Mouse (Mus musculus): Measurements from ENCODE around the gene Cdkl2. TPM values are rescaled to one million over a fixed set of nuclear protein-coding genes. Genes with fewer than 3 reads are reported as not detected.

Gene Cdkl2
- polyA plus RNA-seq, 1 experiment from 2014 or later: 1.6 TPM

- Histone ChIP-seq H3K9ac (replicated peaks; ENCODE audit: low read length) (no peak overlapping the region), H3K4me2 (replicated peaks; ENCODE audit: low read depth, low read length) (no peak overlapping the region), H3K4me3 (ENCODE audit: low read length) (no peak overlapping the region), H3K27me3 (ENCODE audit: insufficient read depth, low read length) (no peaks in the 10 kb centered on the region), H3K9me3 (ENCODE audit: low read length) (peaks cover 9% of the 10 kb centered on the region), H3K4me1 (ENCODE audit: insufficient read depth, low read length) (no peaks in the 10 kb centered on the region), H3K27ac (ENCODE audit: low read length) (no peak overlapping the region), H3K36me3 (ENCODE audit: insufficient read depth, low read length) (no peaks in the 10 kb centered on the region)
- 73% methylated on average over 2 of the region's 2 CpGs for WGBS
- peak; percentile 77 for ATAC-seq (ENCODE audit: low FRiP score, low TSS enrichment)
Observed at GRCm38 (mm10) chr5:92003011-92003410, 40.7 kb downstream of the Cdkl2 start.

- Histone ChIP-seq H3K36me3 (ENCODE audit: insufficient read depth, low read length) (no peaks in the 10 kb centered on the region), H3K27ac (ENCODE audit: low read length) (no peak overlapping the region), H3K27me3 (ENCODE audit: insufficient read depth, low read length) (no peaks in the 10 kb centered on the region), H3K9ac (replicated peaks; ENCODE audit: low read length) (no peak overlapping the region), H3K9me3 (ENCODE audit: low read length) (peaks cover 9% of the 10 kb centered on the region), H3K4me1 (ENCODE audit: insufficient read depth, low read length) (no peaks in the 10 kb centered on the region), H3K4me2 (replicated peaks; ENCODE audit: low read depth, low read length) (no peak overlapping the region), H3K4me3 (ENCODE audit: low read length) (no peak overlapping the region)
- ATAC-seq (ENCODE audit: low FRiP score, low TSS enrichment): 0 out of 2 replicates have a peak, but pooled peaks have one; percentile 31
- WGBS: 57% methylated on average over 2 of the region's 2 CpGs
Observed at GRCm38 (mm10) chr5:92000770-92001169, 42.9 kb downstream of the Cdkl2 start.

GRCm38 (mm10) chr5:91994546-91994945 is 49.1 kb downstream of the Cdkl2 start:
- Histone ChIP-seq H3K4me2 (replicated peaks; ENCODE audit: low read depth, low read length) (no peak overlapping the region), H3K4me3 (ENCODE audit: low read length) (no peak overlapping the region), H3K27me3 (ENCODE audit: insufficient read depth, low read length) (no peaks in the 10 kb centered on the region), H3K4me1 (ENCODE audit: insufficient read depth, low read length) (no peaks in the 10 kb centered on the region), H3K9ac (replicated peaks; ENCODE audit: low read length) (no peak overlapping the region), H3K27ac (ENCODE audit: low read length) (no peak overlapping the region), H3K36me3 (ENCODE audit: insufficient read depth, low read length) (no peaks in the 10 kb centered on the region), H3K9me3 (ENCODE audit: low read length) (peaks cover 9% of the 10 kb centered on the region)
- WGBS: 65% methylated on average over 13 of the region's 13 CpGs
- ATAC-seq (ENCODE audit: low FRiP score, low TSS enrichment): no peak

DNA sequence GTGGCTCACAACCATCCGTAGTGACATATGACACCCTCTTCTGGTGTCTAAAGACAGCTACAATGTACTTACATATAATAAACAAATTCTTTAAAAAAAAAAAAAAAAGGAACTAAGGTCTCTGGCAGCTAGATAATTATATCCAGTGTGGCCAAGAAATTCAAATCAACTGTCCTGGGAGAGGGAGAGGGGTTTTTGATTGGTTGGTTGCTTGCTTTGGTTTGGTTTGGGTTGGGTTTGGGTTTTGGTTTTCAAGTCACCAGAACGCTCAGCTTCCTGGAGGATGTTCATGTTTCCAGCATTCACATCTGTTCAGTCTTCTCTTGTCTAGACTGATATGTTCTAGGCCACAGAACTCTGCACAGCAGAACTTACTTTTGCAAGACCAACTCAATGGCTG is 50.6 kb downstream of the Cdkl2 start:
- no peak for ATAC-seq (ENCODE audit: low FRiP score, low TSS enrichment)
- no peak overlapping the region for H3K27ac ChIP-seq (ENCODE audit: low read length)
- no peaks in the 10 kb centered on the region for H3K4me1 ChIP-seq (ENCODE audit: insufficient read depth, low read length)

GRCm38 (mm10) chr5:91991191-91991937 is 52.3 kb downstream of the Cdkl2 start:
- Histone ChIP-seq H3K36me3 (ENCODE audit: insufficient read depth, low read length) (no peaks in the 10 kb centered on the region), H3K9ac (replicated peaks; ENCODE audit: low read length) (no peak overlapping the region), H3K4me1 (ENCODE audit: insufficient read depth, low read length) (no peaks in the 10 kb centered on the region), H3K27ac (ENCODE audit: low read length) (no peak overlapping the region), H3K4me2 (replicated peaks; ENCODE audit: low read depth, low read length) (no peak overlapping the region), H3K27me3 (ENCODE audit: insufficient read depth, low read length) (no peaks in the 10 kb centered on the region), H3K9me3 (ENCODE audit: low read length) (no peaks in the 10 kb centered on the region), H3K4me3 (ENCODE audit: low read length) (no peak overlapping the region)
- ATAC-seq (ENCODE audit: low FRiP score, low TSS enrichment): no peak
- 86% methylated on average over 6 of the region's 6 CpGs for WGBS

More for the DNA sequence above, 50.6 kb downstream of the Cdkl2 start:
- Histone ChIP-seq H3K4me2 (replicated peaks; ENCODE audit: low read depth, low read length) (no peak overlapping the region), H3K4me3 (ENCODE audit: low read length) (no peak overlapping the region), H3K27me3 (ENCODE audit: insufficient read depth, low read length) (no peaks in the 10 kb centered on the region), H3K9me3 (ENCODE audit: low read length) (no peaks in the 10 kb centered on the region), H3K36me3 (ENCODE audit: insufficient read depth, low read length) (no peaks in the 10 kb centered on the region), H3K9ac (replicated peaks; ENCODE audit: low read length) (no peak overlapping the region)
- WGBS: 90% methylated on average over 2 of the region's 2 CpGs

GRCm38 (mm10) chr5:91989261-91989660 is 54.4 kb downstream of the Cdkl2 start:
- H3K27me3 ChIP-seq (ENCODE audit: insufficient read depth, low read length): no peaks in the 10 kb centered on the region
- H3K9ac ChIP-seq (replicated peaks; ENCODE audit: low read length): no peak overlapping the region
- no peaks in the 10 kb centered on the region for H3K4me1 ChIP-seq (ENCODE audit: insufficient read depth, low read length)
- H3K27ac ChIP-seq (ENCODE audit: low read length): no peak overlapping the region
- no peak for ATAC-seq (ENCODE audit: low FRiP score, low TSS enrichment)
- H3K36me3 ChIP-seq (ENCODE audit: insufficient read depth, low read length): no peaks in the 10 kb centered on the region
- H3K4me3 ChIP-seq (ENCODE audit: low read length): no peak overlapping the region
- 88% methylated on average over 9 of the region's 9 CpGs for WGBS
- H3K9me3 ChIP-seq (ENCODE audit: low read length): no peaks in the 10 kb centered on the region
- H3K4me2 ChIP-seq (replicated peaks; ENCODE audit: low read depth, low read length): no peak overlapping the region

DNA sequence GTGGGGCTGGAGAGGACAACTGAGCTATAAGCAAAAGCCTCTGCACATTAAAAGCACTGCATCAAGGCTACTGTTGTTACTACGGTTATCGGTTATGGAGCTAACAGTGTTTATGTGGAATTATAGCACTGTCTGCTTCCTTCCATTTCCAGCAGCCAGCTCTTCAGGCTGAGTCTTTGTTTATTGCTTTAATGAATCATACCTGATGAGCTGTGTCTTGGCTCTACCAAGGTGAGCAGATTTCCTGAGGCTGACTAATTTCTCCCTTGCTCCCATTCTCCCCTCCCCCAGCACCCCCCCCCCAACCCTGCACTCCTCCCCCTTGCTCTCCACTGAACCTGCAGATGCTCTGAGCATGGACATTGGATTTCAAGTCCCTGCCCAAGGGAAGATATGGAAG is 55.9 kb downstream of the Cdkl2 start:
- 91% methylated on average over 2 of the region's 2 CpGs for WGBS

GRCm38 (mm10) chr5:91987236-91987635 is 56.4 kb downstream of the Cdkl2 start, which contains the start of gene Odaph:
Odaph (plus strand) TSS chr5:91987475.
- H3K27me3 ChIP-seq (ENCODE audit: insufficient read depth, low read length): no peaks in the 10 kb centered on the region
- H3K36me3 ChIP-seq (ENCODE audit: insufficient read depth, low read length): no peaks in the 10 kb centered on the region
- no peaks in the 10 kb centered on the region for H3K9me3 ChIP-seq (ENCODE audit: low read length)
- no peak within 1 kb of the TSS for H3K4me2 ChIP-seq (replicated peaks; ENCODE audit: low read depth, low read length)
- no peaks in the 10 kb centered on the region for H3K4me1 ChIP-seq (ENCODE audit: insufficient read depth, low read length)
- 67% methylated on average over 4 of the region's 4 CpGs for WGBS
- no peak within 1 kb of the TSS for H3K9ac ChIP-seq (replicated peaks; ENCODE audit: low read length)
- H3K4me3 ChIP-seq (ENCODE audit: low read length): no peak within 1 kb of the TSS
- no peak for ATAC-seq (ENCODE audit: low FRiP score, low TSS enrichment)
- H3K27ac ChIP-seq (ENCODE audit: low read length): no peak within 1 kb of the TSS

More for the DNA sequence above, 55.9 kb downstream of the Cdkl2 start:
- Histone ChIP-seq H3K36me3 (ENCODE audit: insufficient read depth, low read length) (no peaks in the 10 kb centered on the region), H3K27me3 (ENCODE audit: insufficient read depth, low read length) (no peaks in the 10 kb centered on the region), H3K9ac (replicated peaks; ENCODE audit: low read length) (no peak overlapping the region), H3K9me3 (ENCODE audit: low read length) (no peaks in the 10 kb centered on the region), H3K27ac (ENCODE audit: low read length) (no peak overlapping the region), H3K4me3 (ENCODE audit: low read length) (no peak overlapping the region), H3K4me2 (replicated peaks; ENCODE audit: low read depth, low read length) (no peak overlapping the region), H3K4me1 (ENCODE audit: insufficient read depth, low read length) (no peaks in the 10 kb centered on the region)
- no peak for ATAC-seq (ENCODE audit: low FRiP score, low TSS enrichment)

DNA sequence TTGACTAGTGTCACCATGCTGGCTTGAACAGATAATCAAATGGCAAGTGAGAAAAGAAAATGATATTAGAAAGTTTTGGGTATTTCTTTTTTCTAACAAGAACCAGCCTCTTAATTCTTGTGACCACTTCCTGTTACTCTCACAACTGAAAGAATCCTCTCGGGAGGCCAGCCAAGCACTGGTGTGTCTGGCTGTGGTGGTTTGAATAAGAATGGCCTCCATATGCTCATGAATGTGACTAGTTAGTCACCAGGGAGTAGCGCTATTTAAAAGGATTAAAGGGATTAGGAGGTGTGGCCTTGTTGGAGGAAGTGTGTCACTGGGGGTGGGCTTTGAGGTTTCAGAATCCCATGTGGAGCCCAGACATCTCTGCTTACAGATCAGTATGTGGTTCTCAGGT is 58.0 kb downstream of the Cdkl2 start:
- Histone ChIP-seq H3K9ac (replicated peaks; ENCODE audit: low read length) (no peak overlapping the region), H3K27ac (ENCODE audit: low read length) (no peak overlapping the region), H3K36me3 (ENCODE audit: insufficient read depth, low read length) (no peaks in the 10 kb centered on the region), H3K4me2 (replicated peaks; ENCODE audit: low read depth, low read length) (no peak overlapping the region), H3K4me3 (ENCODE audit: low read length) (no peak overlapping the region), H3K4me1 (ENCODE audit: insufficient read depth, low read length) (no peaks in the 10 kb centered on the region), H3K27me3 (ENCODE audit: insufficient read depth, low read length) (no peaks in the 10 kb centered on the region), H3K9me3 (ENCODE audit: low read length) (no peaks in the 10 kb centered on the region)
- ATAC-seq (ENCODE audit: low FRiP score, low TSS enrichment): no peak
- 70% methylated on average over 2 of the region's 2 CpGs for WGBS

DNA sequence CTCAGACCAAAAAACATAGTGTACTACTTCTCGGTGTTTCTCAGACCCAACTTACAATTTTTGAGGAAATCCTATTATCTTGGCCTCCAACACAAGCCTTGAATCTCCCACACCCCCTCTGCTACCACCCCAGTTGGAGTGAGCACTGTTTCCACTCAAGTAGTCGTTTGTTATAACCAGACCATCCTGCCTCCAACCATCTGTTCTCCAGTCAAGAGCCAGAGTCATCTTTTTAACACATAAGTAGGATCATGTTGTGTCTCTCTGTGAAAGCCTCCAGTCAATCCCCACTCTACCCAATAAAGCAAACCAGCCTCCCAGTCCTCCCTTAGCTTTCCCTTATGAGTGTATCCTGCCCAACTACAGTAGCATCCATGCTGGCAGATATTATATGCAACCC is 60.2 kb downstream of the Cdkl2 start:
- Histone ChIP-seq H3K4me3 (ENCODE audit: low read length) (no peak overlapping the region), H3K27me3 (ENCODE audit: insufficient read depth, low read length) (no peaks in the 10 kb centered on the region), H3K9ac (replicated peaks; ENCODE audit: low read length) (no peak overlapping the region), H3K27ac (ENCODE audit: low read length) (no peak overlapping the region), H3K9me3 (ENCODE audit: low read length) (no peaks in the 10 kb centered on the region), H3K4me1 (ENCODE audit: insufficient read depth, low read length) (no peaks in the 10 kb centered on the region), H3K36me3 (ENCODE audit: insufficient read depth, low read length) (no peaks in the 10 kb centered on the region), H3K4me2 (replicated peaks; ENCODE audit: low read depth, low read length) (no peak overlapping the region)
- no peak for ATAC-seq (ENCODE audit: low FRiP score, low TSS enrichment)
- 72% methylated on average over 2 of the region's 2 CpGs for WGBS
